Mouse (Mus musculus) hindbrain, postnatal 0 days (tissue): ENCODE data around the gene Prpf40b. TPM values are rescaled to one million over a fixed set of nuclear protein-coding genes. Genes with fewer than 3 reads are reported as not detected.

Source experiments
- ATAC-seq: fragments of 200-750 bp; cut with Nextera tagmentation; 2 replicates; pipeline ENCODE4 v1.8.0; 2017; ENCODE audit warnings: mild to moderate bottlenecking, moderate TSS enrichment, moderate library complexity
- DNase-seq: peaks from one replicate; pipeline ENCODE4 v3.0.0-alpha.2; 2015; ENCODE audit warnings: low spot score
- H3K27ac ChIP-seq: fragments of 300-500 bp; sonication (generic); 2 replicates; pipeline ENCODE4 v1.5.1; 2014; ENCODE audit warnings: mild to moderate bottlenecking
- H3K27me3 ChIP-seq: fragments of 300-500 bp; sonication (generic); 2 replicates; pipeline ENCODE4 v1.6.1; 2014; ENCODE audit warnings: low read length, mixed read lengths; ENCODE audit not compliant: insufficient read depth
- H3K36me3 ChIP-seq: fragments of 300-500 bp; sonication (generic); 2 replicates; pipeline ENCODE4 v1.6.1; 2014; ENCODE audit warnings: low read length, mixed read lengths; ENCODE audit not compliant: insufficient read depth
- H3K4me1 ChIP-seq: fragments of 300-500 bp; sonication (generic); 2 replicates; pipeline ENCODE4 v1.6.1; 2014; ENCODE audit warnings: antibody characterized with exemption, low read length, mixed read lengths; ENCODE audit not compliant: insufficient read depth
- H3K4me2 ChIP-seq: fragments of 300-500 bp; sonication (generic); 2 replicates; pipeline ENCODE4 v1.6.1; 2014; ENCODE audit warnings: low read depth, mild to moderate bottlenecking, low read length, moderate library complexity, mixed read lengths
- H3K4me3 ChIP-seq: fragments of 300-500 bp; sonication (generic); 2 replicates; pipeline ENCODE4 v1.5.1; 2014; ENCODE audit warnings: low read length
- H3K9ac ChIP-seq: fragments of 300-500 bp; sonication (generic); replicated peaks from 2 replicates; pipeline ENCODE4 v1.6.1; 2014; ENCODE audit warnings: mild to moderate bottlenecking, low read length, moderate library complexity, mixed read lengths
- H3K9me3 ChIP-seq: fragments of 300-500 bp; sonication (generic); 2 replicates; pipeline ENCODE4 v1.6.1; 2016; ENCODE audit warnings: low read length, mixed read lengths
- CTCF ChIP-seq: IDR thresholded peaks from 2 replicates; pipeline ENCODE4 v1.5.1; 2016; ENCODE audit warnings: antibody characterized with exemption, control low read depth, low read depth
- WGBS: fragments of 180-500 bp; shearing (Covaris S2); extraction: QIAGEN DNeasy Blood & Tissue Kit; methylation state at CpG from one replicate; pipeline ENCODE4 v1.1.7; 2014; 5-methylcytosine and 5-hydroxymethylcytosine counted together
- polyA plus RNA-seq: library from polyadenylated mRNA; unstranded; fragments of >200 nt; fragmentation: Nextera tagmentation; extraction: Ambion mirVana; gene quantifications from 2 replicates; pipeline ENCODE4 v1.2.1, GENCODE M21; 2015
- total RNA-seq: library from RNA; depleted of rRNA; stranded (reverse); fragments of >200 nt; gene quantifications from 2 replicates; pipeline ENCODE4 v1.2.3, GENCODE M21; 2014

Gene Prpf40b
- total and polyA plus RNA-seq, 2 experiments from 2014 or later: 94.2 to 101 TPM

GRCm38 (mm10) chr15:99309549-99309948, 14.7 kb downstream of the Prpf40b start:
- Histone ChIP-seq H3K4me1 (no peaks in the 10 kb centered on the region), H3K9me3 (no peaks in the 10 kb centered on the region), H3K4me2 (no peak overlapping the region), H3K36me3 (peaks cover 75% of the 10 kb centered on the region), H3K27me3 (no peaks in the 10 kb centered on the region), H3K4me3 (no peak overlapping the region), H3K9ac (no peak overlapping the region), H3K27ac (no peak overlapping the region)
- WGBS: 94% methylated on average over 9 of the region's 9 CpGs
- DNase-seq (no peak), ATAC-seq (no peak)
- no peak for TF ChIP-seq CTCF

DNA sequence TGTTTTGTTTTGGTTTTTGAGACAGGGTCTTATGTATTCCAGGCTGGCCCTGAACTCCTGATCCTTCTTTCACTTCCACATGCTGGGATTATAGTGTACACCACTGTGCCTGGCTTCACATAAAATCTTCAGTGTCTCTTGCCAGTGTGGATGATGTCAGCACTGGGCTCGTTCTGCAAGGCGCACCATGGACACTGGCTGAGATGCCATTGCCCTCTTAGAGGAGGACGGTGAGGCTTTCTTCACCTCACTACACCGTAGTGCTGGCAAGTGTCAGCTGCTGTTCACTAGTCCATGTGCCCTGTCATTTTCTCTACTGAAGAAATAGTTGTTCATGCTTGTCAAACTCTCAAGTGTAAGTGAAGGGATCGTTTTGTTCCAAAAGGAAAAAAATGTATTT, 15.7 kb downstream of the Prpf40b start:
- H3K9ac ChIP-seq: no peak overlapping the region
- H3K4me3 ChIP-seq: no peak overlapping the region
- 95% methylated on average over 5 of the region's 5 CpGs for WGBS
- no peaks in the 10 kb centered on the region for H3K9me3 ChIP-seq
- ATAC-seq (no peak), DNase-seq (no peak)
- H3K4me2 ChIP-seq: no peak overlapping the region
- no peaks in the 10 kb centered on the region for H3K4me1 ChIP-seq
- TF ChIP-seq CTCF: no peak
- no peak overlapping the region for H3K27ac ChIP-seq
- H3K27me3 ChIP-seq: no peaks in the 10 kb centered on the region
- peaks cover 76% of the 10 kb centered on the region for H3K36me3 ChIP-seq

- peaks cover 69% of the 10 kb centered on the region for H3K36me3 ChIP-seq
- 89% methylated on average over 16 of the region's 16 CpGs for WGBS
Observed at GRCm38 (mm10) chr15:99314891-99315290, 20.0 kb downstream of the Prpf40b start.

GRCm38 (mm10) chr15:99316314-99317266, 21.7 kb downstream of the Prpf40b start:
- ATAC-seq: peak; percentile 57
- Histone ChIP-seq H3K27ac (peak overlapping the region; percentile 74), H3K27me3 (no peaks in the 10 kb centered on the region), H3K4me3 (no peak overlapping the region), H3K9me3 (no peaks in the 10 kb centered on the region), H3K4me2 (no peak overlapping the region), H3K9ac (no peak overlapping the region), H3K4me1 (no peaks in the 10 kb centered on the region), H3K36me3 (peaks cover 61% of the 10 kb centered on the region)
- 82% methylated on average over 16 of the region's 16 CpGs for WGBS
- peak; percentile 87 for DNase-seq
- TF ChIP-seq CTCF: peak; percentile 91

More at GRCm38 (mm10) chr15:99314891-99315290, 20.0 kb downstream of the Prpf40b start:
- Histone ChIP-seq H3K9ac (no peak overlapping the region), H3K4me3 (no peak overlapping the region), H3K27ac (no peak overlapping the region), H3K4me2 (no peak overlapping the region), H3K4me1 (no peaks in the 10 kb centered on the region), H3K9me3 (no peaks in the 10 kb centered on the region), H3K27me3 (no peaks in the 10 kb centered on the region)
- ATAC-seq (no peak), DNase-seq (no peak)
- TF ChIP-seq CTCF: no peak

DNA sequence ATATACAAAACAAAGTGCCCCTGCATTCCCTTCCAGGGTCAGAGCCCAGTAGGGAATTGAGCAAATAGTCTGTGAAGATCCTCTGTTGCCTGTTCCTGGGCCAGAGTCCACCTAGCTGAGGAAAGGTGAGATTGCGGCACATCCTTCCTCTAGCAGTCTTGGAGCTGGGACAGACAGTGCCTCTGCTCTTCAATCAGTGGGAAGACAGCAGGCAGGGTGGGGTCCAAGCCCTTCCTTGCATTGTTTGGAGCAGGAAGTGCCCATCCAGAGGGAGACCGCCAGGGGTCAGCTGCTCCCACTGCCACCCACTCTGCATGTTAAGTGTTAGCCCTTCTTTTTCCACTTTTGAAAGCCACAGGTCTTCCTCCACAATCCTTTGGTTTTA, 22.4 kb downstream of the Prpf40b start:
- 0 out of 2 replicates have a peak, but pooled peaks have one; percentile 41 for ATAC-seq

DNA sequence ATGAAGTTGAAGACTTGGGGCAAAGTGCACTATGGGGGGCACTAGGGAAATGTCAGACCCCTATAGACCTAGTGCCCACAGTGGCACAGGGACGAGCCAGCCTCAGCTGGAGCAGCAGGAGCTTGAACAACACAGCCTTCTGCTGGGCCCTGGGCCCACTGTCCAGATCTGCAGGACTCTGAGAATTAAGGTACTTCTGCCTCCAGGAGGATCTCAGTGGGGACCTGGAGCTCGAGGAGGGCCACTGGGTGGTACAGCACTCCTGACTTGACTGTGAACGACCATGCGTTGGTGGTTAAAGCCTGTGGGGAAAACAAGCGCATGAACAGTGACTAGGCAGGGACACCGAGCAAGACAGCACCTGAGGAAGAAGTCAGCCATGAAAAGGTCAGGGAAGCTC, 23.2 kb downstream of the Prpf40b start:
- H3K36me3 ChIP-seq: peaks cover 67% of the 10 kb centered on the region
- peak overlapping the region; percentile 74 for H3K27ac ChIP-seq
- TF ChIP-seq CTCF: no peak

More for the DNA sequence above, 22.4 kb downstream of the Prpf40b start:
- WGBS: 74% methylated on average over 2 of the region's 2 CpGs
- no peak overlapping the region for H3K9ac ChIP-seq
- H3K4me3 ChIP-seq: no peak overlapping the region
- H3K36me3 ChIP-seq: peaks cover 65% of the 10 kb centered on the region
- H3K27ac ChIP-seq: peak overlapping the region; percentile 74
- peak; percentile 22 for DNase-seq
- no peak overlapping the region for H3K4me2 ChIP-seq
- H3K9me3 ChIP-seq: no peaks in the 10 kb centered on the region
- H3K27me3 ChIP-seq: no peaks in the 10 kb centered on the region
- TF ChIP-seq CTCF: peak; percentile 43; the same call in 1 of the 2 replicates
- no peaks in the 10 kb centered on the region for H3K4me1 ChIP-seq

More for the DNA sequence above, 23.2 kb downstream of the Prpf40b start:
- no peaks in the 10 kb centered on the region for H3K4me1 ChIP-seq
- H3K4me2 ChIP-seq: no peak overlapping the region
- ATAC-seq (no peak), DNase-seq (no peak)
- H3K9ac ChIP-seq: no peak overlapping the region
- WGBS: 85% methylated on average over 6 of the region's 6 CpGs
- no peaks in the 10 kb centered on the region for H3K9me3 ChIP-seq
- H3K4me3 ChIP-seq: no peak overlapping the region
- no peaks in the 10 kb centered on the region for H3K27me3 ChIP-seq
